Mouse (Mus musculus): ENCODE measurements at regions not wholly inside any gene's neighbourhood (a gene's known extent, or its start where the extent isn't known, plus 50 kb on each side); places are given as distances from the start of the nearest gene placed in this dataset.

DNA sequence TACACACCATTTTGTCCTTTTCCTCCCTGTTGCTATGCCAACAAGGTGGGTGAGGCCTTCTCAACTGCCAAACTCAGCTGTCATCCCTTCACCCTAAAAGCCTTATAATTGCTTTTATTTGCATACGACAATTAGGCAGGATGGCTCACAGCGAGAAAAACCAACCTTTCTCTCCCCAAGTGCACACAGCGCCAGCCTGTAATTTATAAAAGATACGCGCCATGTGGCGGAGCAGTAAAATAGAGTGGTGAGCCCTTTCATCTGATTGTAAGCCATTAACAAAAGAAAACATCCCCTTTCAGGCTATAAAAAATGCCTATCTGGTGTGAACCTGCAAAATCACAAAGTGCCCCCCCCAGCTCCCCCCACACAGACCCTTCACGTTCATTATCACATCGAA, 262.0 kb downstream of the Nr2f2 start:
- TF ChIP-seq GATA1 (IDR thresholded peaks at IDR 0.05; ENCODE audit: low read length) (no peak), TAL1 (IDR thresholded peaks at IDR 0.05; ENCODE audit: low read length) (no peak)

Measured in erythroblast, embryonic 14.5 days (primary cell).